Mouse (Mus musculus): ENCODE results near the gene Tmem209.

GRCm38 (mm10) chr6:30436476-30436875, 73.1 kb downstream of the Tmem209 start:
- no peak for TF ChIP-seq POLR2A (IDR thresholded peaks at IDR 0.05; ENCODE audit: borderline replicate concordance, control insufficient read depth, low read depth, low read length)
- TF ChIP-seq CTCF (IDR thresholded peaks at IDR 0.05; ENCODE audit: control insufficient read depth, insufficient read depth, low read length): no peak
